Mouse (Mus musculus): ENCODE results near the gene Gpr61. TPM values are rescaled to one million over a fixed set of nuclear protein-coding genes. Genes with fewer than 3 reads are reported as not detected.

Gene Gpr61
- total RNA-seq (2023), result not detected

DNA sequence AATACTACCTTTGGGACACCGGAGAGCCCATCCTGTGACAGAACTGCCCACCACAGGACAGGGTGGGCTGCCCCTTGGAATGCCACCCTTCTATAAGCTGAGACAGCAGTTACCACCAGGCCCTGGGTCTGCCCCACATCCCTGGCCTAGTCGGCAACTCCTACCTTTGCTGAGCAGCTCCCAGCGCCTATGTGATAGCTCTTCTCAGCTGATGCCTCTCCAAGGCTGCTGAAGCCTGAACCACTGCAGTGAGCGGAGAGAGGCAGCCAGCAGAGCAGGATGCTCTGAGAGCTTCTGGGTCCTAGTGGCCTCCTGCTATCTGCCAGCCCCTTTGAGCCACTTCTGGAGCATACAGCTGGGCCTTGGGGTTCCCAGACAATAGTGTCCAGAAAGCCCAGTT, at the start of gene Gpr61:
TSS of gene Gpr61 (minus strand) at position 227 of the 400 bp plus-strand sequence.

DNA sequence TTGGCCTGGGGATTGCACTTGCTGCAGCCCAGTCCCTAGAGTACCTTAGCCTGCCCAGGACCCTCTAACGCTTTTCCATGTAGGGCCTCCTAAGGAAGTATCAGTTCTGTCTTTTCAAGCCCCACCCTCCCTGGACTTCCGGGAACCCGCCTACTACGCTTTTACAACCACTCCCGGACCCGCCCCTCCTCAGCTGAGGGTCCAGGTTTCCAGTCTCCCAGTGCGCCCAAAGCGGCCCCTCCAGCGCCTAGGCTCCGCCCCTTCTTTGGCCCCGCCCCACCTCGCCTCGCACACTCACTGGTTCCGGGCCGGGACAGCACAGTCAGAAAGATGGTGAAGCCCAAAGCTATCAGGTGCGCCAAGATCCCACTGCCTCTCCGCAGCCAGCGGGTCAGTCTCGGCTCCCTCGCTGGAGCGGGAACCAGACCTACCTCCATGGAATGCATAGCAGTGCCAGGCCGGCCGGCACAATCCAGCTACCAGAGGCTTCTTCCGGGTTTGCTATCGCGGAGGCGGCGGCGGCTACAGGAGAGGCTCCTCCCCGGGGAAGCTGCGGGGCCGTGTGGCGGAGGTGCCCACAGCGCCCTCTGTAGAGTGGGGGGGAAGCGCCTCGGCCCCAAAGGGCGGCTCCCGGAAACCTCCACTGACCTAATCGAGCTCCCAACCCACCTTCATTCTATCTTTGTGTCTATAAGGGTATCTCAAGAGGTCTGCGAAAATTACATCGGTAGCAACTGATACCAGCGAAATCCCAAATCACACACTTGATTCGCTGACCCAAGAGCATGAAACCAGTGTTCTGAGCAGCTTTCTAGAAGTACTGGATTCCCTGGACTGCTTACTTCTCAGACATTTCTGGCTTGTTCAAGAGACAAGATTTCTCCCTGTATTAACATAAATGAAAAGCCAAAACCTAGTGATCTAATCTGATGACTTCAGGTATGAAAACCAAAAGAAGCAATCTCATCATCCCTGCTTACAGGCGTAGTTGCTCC, 45.9 kb upstream of the Gpr61 start, which contains the start of gene Cyb561d1:
TSS of gene Cyb561d1 (minus strand) at position 884 of the 995 bp plus-strand sequence.

DNA sequence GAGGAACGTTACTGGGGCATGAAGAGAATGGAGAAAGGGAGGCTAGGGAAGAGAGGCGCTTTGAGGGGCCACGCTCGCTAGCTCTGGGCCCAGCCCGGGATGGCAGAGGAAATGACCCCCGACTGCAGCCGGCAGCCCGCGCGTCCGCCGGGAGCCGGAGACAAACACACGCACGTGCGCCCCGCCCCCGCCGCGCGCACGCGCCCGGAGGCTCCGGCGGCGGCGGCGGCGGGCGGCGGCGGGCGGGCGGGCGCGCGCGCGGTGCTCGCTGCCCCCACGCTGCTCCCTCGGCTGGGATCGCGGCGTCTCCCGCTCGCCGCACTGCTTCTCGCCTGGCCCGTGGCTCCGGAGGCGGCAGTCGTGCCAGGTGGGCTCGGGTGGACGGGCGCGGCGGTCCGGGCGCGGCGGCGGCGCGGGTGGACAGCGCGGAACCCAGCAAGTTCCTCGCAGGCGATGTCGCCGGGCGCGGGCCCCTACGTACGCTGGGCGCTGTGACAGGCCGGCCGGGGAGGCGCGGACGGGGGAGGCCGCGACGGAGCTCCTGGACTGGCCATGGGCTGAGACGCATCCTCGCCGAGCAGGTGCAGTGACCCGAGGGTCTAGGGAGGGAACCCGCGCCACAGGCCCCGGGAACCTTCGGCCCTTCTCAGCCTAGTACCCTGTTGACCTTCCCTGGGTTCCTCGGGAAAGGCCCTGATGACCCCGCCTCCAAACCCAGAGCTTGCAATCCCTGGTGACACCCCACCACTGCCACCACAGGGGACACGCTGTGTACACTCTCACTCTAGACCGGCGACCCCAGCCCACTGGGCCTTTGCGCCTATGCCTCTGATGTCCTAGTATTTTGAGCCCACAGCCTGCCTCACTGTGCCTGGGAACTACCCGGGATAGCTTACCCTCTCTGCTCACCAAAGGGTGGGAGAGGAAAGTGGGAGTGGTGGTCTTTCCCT, 31.7 kb upstream of the Gpr61 start, which contains the start of gene Amigo1:
TSS of gene Amigo1 (plus strand) at position 238 of the 950 bp plus-strand sequence.

DNA sequence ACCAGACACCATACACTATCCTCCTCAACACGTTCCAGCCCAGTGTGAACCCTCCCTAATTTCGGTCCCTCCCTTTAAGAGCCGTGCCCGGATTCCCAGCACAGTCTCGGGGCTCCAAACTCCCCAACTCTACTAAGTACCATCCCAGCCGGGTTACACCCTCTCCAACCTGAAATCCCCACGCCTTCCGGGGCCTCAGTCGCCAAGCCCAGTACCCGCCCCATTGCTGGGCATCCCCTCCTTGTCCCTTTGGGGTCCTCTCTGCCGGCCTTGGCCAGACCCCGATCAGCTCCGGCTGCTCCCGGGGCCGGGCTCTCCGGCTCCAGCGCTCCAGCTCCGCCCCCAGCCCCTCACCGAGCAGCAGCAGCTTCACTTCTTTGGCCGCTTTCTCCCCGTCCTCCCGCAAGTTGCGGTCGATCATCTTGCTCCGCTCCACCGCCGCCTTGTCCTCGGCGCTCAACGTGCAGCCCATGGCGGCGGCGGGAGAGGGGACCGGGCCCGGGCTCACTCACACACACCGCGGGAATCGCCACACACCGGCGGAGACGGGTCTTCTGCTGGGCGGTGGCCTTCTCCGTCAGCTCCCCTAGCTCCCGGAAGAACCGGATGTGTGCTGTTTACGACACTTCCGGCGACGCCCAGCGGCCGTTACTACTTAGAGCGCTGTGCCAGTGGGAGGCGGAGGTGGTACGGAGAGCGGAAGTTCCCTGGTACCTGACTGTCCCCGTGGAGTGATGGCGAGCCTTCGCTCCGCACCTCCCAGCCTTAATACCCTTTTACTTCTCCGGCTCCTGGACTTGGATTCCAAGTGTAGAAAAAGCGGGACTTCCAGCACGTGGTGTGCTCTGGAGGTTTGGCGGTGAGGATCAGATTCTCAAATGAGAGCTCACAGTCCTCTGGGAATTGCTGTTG, 8.9 kb downstream of the Gpr61 start, which contains the start of gene Gnai3:
TSS of gene Gnai3 (minus strand) at position 613 of the 912 bp plus-strand sequence.

Other genes starting within 250 kb of the Gpr61 start
- gene Gstm7, start 223.1 kb downstream of the Gpr61 start, total RNA-seq (2023), result 1 to 10 TPM; 1.4 to 2.5 TPM
- gene Gstm6, start 211.1 kb downstream of the Gpr61 start, total RNA-seq (2023), result not detected
- gene Gstm3, start 185.6 kb downstream of the Gpr61 start, total RNA-seq (2023), result not detected
- under 1 TPM in 1 of 2 experiments, not detected in 1; 0.79 TPM for gene Gstm2, start 168.4 kb downstream of the Gpr61 start, total RNA-seq (2023)
- gene Gstm1, start 136.9 kb downstream of the Gpr61 start, total RNA-seq (2023), result 100 to 1,000 TPM in 1 of 2 experiments, 10 to 100 TPM in 1; 97.1 to 125 TPM
- 1 to 10 TPM; 3.9 to 5.4 TPM for gene Gstm4, start 110.0 kb downstream of the Gpr61 start, total RNA-seq (2023)
- 10 to 100 TPM; 31.3 to 34.8 TPM for gene Ampd2, start 68.2 kb downstream of the Gpr61 start, total RNA-seq (2023)
- not detected for gene Gnat2, start 62.1 kb downstream of the Gpr61 start, total RNA-seq (2023)
- gene Gnai3, start 8.7 kb downstream of the Gpr61 start, total RNA-seq (2023), result 10 to 100 TPM; 62.0 to 70.1 TPM
- gene Amigo1, start 31.5 kb upstream of the Gpr61 start, total RNA-seq (2023), result 1 to 10 TPM; 2.7 to 4.0 TPM
- 10 to 100 TPM; 19.2 to 22.1 TPM for gene Cyb561d1, start 46.3 kb upstream of the Gpr61 start, total RNA-seq (2023)
- gene Atxn7l2, start 56.1 kb upstream of the Gpr61 start, total RNA-seq (2023), result 10 to 100 TPM; 16.7 to 17.0 TPM
- gene Sypl2, start 71.8 kb upstream of the Gpr61 start, total RNA-seq (2023), result not detected
- 10 to 100 TPM; 42.6 to 47.6 TPM for gene Psma5, start 102.0 kb upstream of the Gpr61 start, total RNA-seq (2023)
- 100 to 1,000 TPM; 125 to 140 TPM for gene Sort1, start 129.2 kb upstream of the Gpr61 start, total RNA-seq (2023)
- not detected for gene Mybphl, start 210.0 kb upstream of the Gpr61 start, total RNA-seq (2023)
- 1 to 10 TPM in 1 of 2 experiments, under 1 TPM in 1; 0.76 to 2.1 TPM for gene Psrc1, start 229.0 kb upstream of the Gpr61 start, total RNA-seq (2023)

Measured in monocyte, adult 59 days (primary cell).